Mouse (Mus musculus) MEL (cell line): ENCODE data around the gene Rps6ka2.

Source experiments
- CTCF ChIP-seq, 3 experiments: IDR thresholded peaks in 2 of 3; conservative IDR thresholded peaks in 1 of 3; 2 replicates each; pipeline ENCODE4 v1.5.1; 2011 to 2012; ENCODE audit warnings: low read length in 3 of 3, low read depth in 2 of 3, mild to moderate bottlenecking in 2 of 3, improper control_type of control experiment in 1 of 3, inconsistent platforms in 1 of 3, mixed read lengths in 1 of 3, moderate library complexity in 1 of 3; ENCODE audit not compliant: control insufficient read depth in 1 of 3, insufficient read depth in 1 of 3, poor library complexity in 1 of 3, severe bottlenecking in 1 of 3
- NRF1 ChIP-seq: IDR thresholded peaks from 2 replicates; pipeline ENCODE4 v1.6.1; 2014; ENCODE audit warnings: low read depth, mild to moderate bottlenecking, inconsistent platforms, low read length, improper control_type of control experiment, moderate library complexity; ENCODE audit not compliant: poor library complexity, insufficient read depth, severe bottlenecking

GRCm38 (mm10) chr17:7245078-7245477 is 75.2 kb downstream of the Rps6ka2 start:
- TF ChIP-seq CTCF (IDR thresholded peaks at IDR 0.05 in 2 of 3, conservative IDR thresholded peaks at IDR 0.05 in 1 of 3; ENCODE audit: control insufficient read depth in 1 of 3, insufficient read depth in 1 of 3, low read depth in 2 of 3, low read length in 3 of 3, poor library complexity in 1 of 3, severe bottlenecking in 1 of 3) (no peak), NRF1 (no peak)
